22 mouse cellular contexts compared by ENCODE assay signal in the genomic region with DNA sequence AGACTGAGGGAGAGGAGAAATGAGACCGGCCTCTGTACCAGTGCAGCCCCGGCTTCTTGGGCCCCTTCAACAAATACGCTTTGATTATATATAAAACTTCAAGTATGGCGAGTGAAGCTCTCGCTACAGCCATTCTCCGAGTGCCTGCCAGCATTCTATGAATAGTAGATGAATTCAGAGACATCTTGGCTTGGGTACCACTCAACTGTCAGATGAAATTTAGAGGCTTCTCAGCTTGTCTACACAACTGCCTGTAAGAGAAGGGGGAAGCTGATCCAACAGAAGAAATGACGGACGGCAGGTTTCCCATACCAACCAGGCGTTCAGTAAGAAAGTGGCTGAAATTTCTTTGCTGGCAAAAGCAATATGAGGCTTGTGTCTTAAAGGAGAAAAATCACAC.
DNase-seq lines count a peak whose midpoint lies in the region; ATAC-seq and TF ChIP-seq lines count a peak whose summit lies in the region.
"Had no signal": no experiment of that assay in that cellular context is flagged by ENCODE, and none has a peak within 500 bp of the region (broad histone marks: within the 10 kb centered on the region; RNA-seq: fewer than 3 reads in every experiment).

No protein-coding gene starts in this region.

- no peaks in the 10 kb centered on the region for H3K4me1 ChIP-seq in forebrain, embryonic 14.5 days (ENCODE audit: control insufficient read depth, insufficient read depth, low read length)
- H3K4me1 ChIP-seq in forebrain, embryonic 12.5 days, result peaks cover 10% of the 10 kb centered on the region
- H3K4me1 ChIP-seq in heart, embryonic 11.5 days (ENCODE audit: control insufficient read depth, insufficient read depth, low read length), result no peaks in the 10 kb centered on the region
- H3K4me1 ChIP-seq in kidney, embryonic 14.5 days (ENCODE audit: control insufficient read depth, insufficient read depth, low read length), result no peaks in the 10 kb centered on the region
- H3K4me1 ChIP-seq: heart, embryonic 10.5 days; heart, embryonic 15.5 days had no signal

- H3K4me2 ChIP-seq in forebrain, embryonic 14.5 days (ENCODE audit: low read length), result no peak overlapping the region
- no peak overlapping the region for H3K4me2 ChIP-seq in forebrain, embryonic 12.5 days
- H3K4me2 ChIP-seq in heart, embryonic 11.5 days, result no peak overlapping the region
- H3K4me2 ChIP-seq in kidney, embryonic 14.5 days (replicated peaks; ENCODE audit: low read depth, low read length), result no peak overlapping the region
- H3K4me2 ChIP-seq: embryonic facial prominence, embryonic 13.5 days; heart, embryonic 15.5 days; hindbrain, embryonic 15.5 days had no signal

- ATAC-seq in forebrain, embryonic 14.5 days, result no peak
- no peak for ATAC-seq in forebrain, embryonic 12.5 days (ENCODE audit: low FRiP score)
- peak; percentile 64 for ATAC-seq in frontal cortex, adult (ENCODE audit: low TSS enrichment)
- no peak for ATAC-seq in heart, embryonic 11.5 days (replicated peaks; ENCODE audit: insufficient number of reproducible peaks, low FRiP score, low TSS enrichment)
- no peak for ATAC-seq in kidney, embryonic 14.5 days (ENCODE audit: low FRiP score, low TSS enrichment)
- ATAC-seq: CD4-positive, CD25-positive, alpha-beta regulatory T cell, adult 4 months; intestine, embryonic 16.5 days had no signal

- H3K27ac ChIP-seq in forebrain, embryonic 14.5 days (ENCODE audit: low read depth, low read length), result no peak overlapping the region
- no peak overlapping the region for H3K27ac ChIP-seq in forebrain, embryonic 12.5 days
- no peak overlapping the region for H3K27ac ChIP-seq in heart, embryonic 11.5 days (ENCODE audit: low read depth, low read length)
- H3K27ac ChIP-seq in kidney, embryonic 14.5 days (ENCODE audit: low read depth, low read length), result no peak overlapping the region
- H3K27ac ChIP-seq: embryonic facial prominence, embryonic 13.5 days; heart, embryonic 10.5 days; heart, embryonic 15.5 days; hindbrain, embryonic 10.5 days; hindbrain, embryonic 15.5 days had no signal

- no peak for TF ChIP-seq CTCF in brain, embryonic 14.5 days (IDR thresholded peaks at IDR 0.05; ENCODE audit: borderline replicate concordance, extremely low read depth, insufficient read depth, insufficient read length)

- no peak overlapping the region for H3K9ac ChIP-seq in forebrain, embryonic 14.5 days (ENCODE audit: low read length)
- no peak overlapping the region for H3K9ac ChIP-seq in forebrain, embryonic 12.5 days
- H3K9ac ChIP-seq in heart, embryonic 11.5 days (ENCODE audit: low read depth, low read length), result no peak overlapping the region
- no peak overlapping the region for H3K9ac ChIP-seq in kidney, embryonic 14.5 days (ENCODE audit: low read depth, low read length)
- H3K9ac ChIP-seq: embryonic facial prominence, embryonic 13.5 days; heart, embryonic 15.5 days; hindbrain, embryonic 15.5 days had no signal

- H3K36me3 ChIP-seq in forebrain, embryonic 14.5 days (ENCODE audit: control insufficient read depth, insufficient read depth, low read length), result no peaks in the 10 kb centered on the region; the same call in 1 of the 2 replicates
- no peaks in the 10 kb centered on the region; the same call in 1 of the 2 replicates for H3K36me3 ChIP-seq in forebrain, embryonic 12.5 days (replicated peaks)
- H3K36me3 ChIP-seq in heart, embryonic 11.5 days (ENCODE audit: control insufficient read depth, insufficient read depth, low read length), result no peaks in the 10 kb centered on the region
- H3K36me3 ChIP-seq in kidney, embryonic 14.5 days (ENCODE audit: control insufficient read depth, insufficient read depth, low read length), result no peaks in the 10 kb centered on the region
- H3K36me3 ChIP-seq: embryonic facial prominence, embryonic 13.5 days; G1E; heart, embryonic 15.5 days; hindbrain, embryonic 15.5 days had no signal

- no peak overlapping the region for H3K4me3 ChIP-seq in forebrain, embryonic 14.5 days (ENCODE audit: low read depth, low read length)
- no peak overlapping the region for H3K4me3 ChIP-seq in forebrain, embryonic 12.5 days (replicated peaks)
- H3K4me3 ChIP-seq in heart, embryonic 11.5 days (ENCODE audit: low read depth, low read length), result no peak overlapping the region
- no peak overlapping the region for H3K4me3 ChIP-seq in kidney, embryonic 14.5 days (ENCODE audit: low read length)
- H3K4me3 ChIP-seq: embryonic facial prominence, embryonic 13.5 days; heart, embryonic 10.5 days; heart, embryonic 15.5 days; hindbrain, embryonic 10.5 days; hindbrain, embryonic 15.5 days had no signal

- WGBS in forebrain, embryonic 14.5 days, result 86% methylated on average over 9 of the region's 9 CpGs
- WGBS in forebrain, embryonic 12.5 days, result 90% methylated on average over 9 of the region's 9 CpGs
- WGBS in heart, embryonic 11.5 days (ENCODE audit: insufficient replicate concordance), result 90% methylated on average over 9 of the region's 9 CpGs
- WGBS in kidney, embryonic 14.5 days, result 90% methylated on average over 9 of the region's 9 CpGs

- no peaks in the 10 kb centered on the region for H3K9me3 ChIP-seq in forebrain, embryonic 14.5 days (replicated peaks; ENCODE audit: control insufficient read depth, low read length)
- no peaks in the 10 kb centered on the region for H3K9me3 ChIP-seq in forebrain, embryonic 12.5 days
- no peaks in the 10 kb centered on the region for H3K9me3 ChIP-seq in heart, embryonic 11.5 days (replicated peaks; ENCODE audit: control insufficient read depth, low read length)
- H3K9me3 ChIP-seq in kidney, embryonic 14.5 days (ENCODE audit: control insufficient read depth, low read length), result no peaks in the 10 kb centered on the region
- H3K9me3 ChIP-seq: embryonic facial prominence, embryonic 13.5 days; G1E; heart, embryonic 10.5 days; heart, embryonic 15.5 days; hindbrain, embryonic 10.5 days; hindbrain, embryonic 15.5 days had no signal

- DNase-seq in forebrain, embryonic 14.5 days (ENCODE audit: low spot score), result peak; percentile 34
- no peak for DNase-seq in frontal cortex, postnatal 36 days (ENCODE audit: low spot score in 2 of 2)
- DNase-seq in heart, postnatal 10 days, result peak; percentile 20 to 23
- peak; percentile 49 for DNase-seq in brain, embryonic 14.5 days (ENCODE audit: low read depth)
- DNase-seq: adrenal gland, adult 8-10 months; adrenal gland, postnatal 36 days; cerebellum, adult 18-20 months; cerebellum, adult 9-11 months; cerebellum, postnatal 36 days; kidney, adult 8-10 months had no signal

- H3K27me3 ChIP-seq in forebrain, embryonic 14.5 days (replicated peaks; ENCODE audit: control insufficient read depth, insufficient read depth, low read length), result no peaks in the 10 kb centered on the region
- no peaks in the 10 kb centered on the region for H3K27me3 ChIP-seq in forebrain, embryonic 12.5 days
- H3K27me3 ChIP-seq in heart, embryonic 11.5 days (ENCODE audit: control insufficient read depth, insufficient read depth, low read length), result peaks cover 12% of the 10 kb centered on the region
- H3K27me3 ChIP-seq in kidney, embryonic 14.5 days (ENCODE audit: control insufficient read depth, insufficient read depth, low read length), result no peaks in the 10 kb centered on the region
- H3K27me3 ChIP-seq: embryonic facial prominence, embryonic 13.5 days; hindbrain, embryonic 15.5 days had no signal

- intact Hi-C loops in heart, postnatal 10 days (cut with DNase I), result no loop called here

- no peak for TF ChIP-seq POLR2A in brain, embryonic 14.5 days (IDR thresholded peaks at IDR 0.05; ENCODE audit: borderline replicate concordance, extremely low read depth, insufficient read depth, insufficient read length, poor library complexity, severe bottlenecking)

Comparison
In these comparisons a context has a peak if more than half of its experiments do, and no peak if none do; other contexts are left out.
1. DNase-seq: peak in forebrain, embryonic 14.5 days (single experiment), heart, postnatal 10 days (2 of 2) and brain, embryonic 14.5 days (single experiment); none in frontal cortex, postnatal 36 days (0 of 2).